Mouse (Mus musculus) spleen, postnatal 4 days (tissue): Measurements from ENCODE around the gene Kbtbd12.
A peak's percentile ranks its signal among the peaks of the same experiment; 100 is the strongest.

Experiments used
- DNase-seq, 2 experiments: peaks; one replicate each; pipeline ENCODE4 v3.0.0; 2022; ENCODE audit warnings: low spot score in 2 of 2

The Kbtbd12 gene

GRCm38 (mm10) chr6:88549137-88549814 is 88.5 kb downstream of the Kbtbd12 start:
- DNase-seq = peak; percentile 70 to 88

GRCm38 (mm10) chr6:88548405-88549049 is 89.2 kb downstream of the Kbtbd12 start:
- peak in 1 of 2 experiments; percentile 7 for DNase-seq

DNA sequence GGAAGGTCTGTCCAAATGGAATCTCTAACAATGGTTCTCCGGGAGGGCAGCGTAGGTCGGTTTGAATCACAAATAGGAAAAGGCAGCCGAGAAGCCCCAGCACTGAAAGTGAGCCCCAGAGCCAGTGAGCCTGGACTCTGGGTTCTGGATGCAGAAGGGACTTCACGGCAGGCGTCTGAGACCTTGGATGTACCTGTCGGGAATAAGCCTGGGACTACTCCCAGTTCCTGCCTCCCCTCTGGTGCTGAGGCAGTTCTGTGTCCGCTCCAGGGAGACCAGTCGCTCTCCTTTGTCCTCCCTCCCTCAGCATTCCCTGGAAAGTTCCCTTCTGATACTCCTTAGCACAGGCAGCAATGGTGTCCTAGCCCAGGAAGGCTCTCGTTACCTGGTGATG is 92.4 kb downstream of the Kbtbd12 start:
- DNase-seq = no peak

DNA sequence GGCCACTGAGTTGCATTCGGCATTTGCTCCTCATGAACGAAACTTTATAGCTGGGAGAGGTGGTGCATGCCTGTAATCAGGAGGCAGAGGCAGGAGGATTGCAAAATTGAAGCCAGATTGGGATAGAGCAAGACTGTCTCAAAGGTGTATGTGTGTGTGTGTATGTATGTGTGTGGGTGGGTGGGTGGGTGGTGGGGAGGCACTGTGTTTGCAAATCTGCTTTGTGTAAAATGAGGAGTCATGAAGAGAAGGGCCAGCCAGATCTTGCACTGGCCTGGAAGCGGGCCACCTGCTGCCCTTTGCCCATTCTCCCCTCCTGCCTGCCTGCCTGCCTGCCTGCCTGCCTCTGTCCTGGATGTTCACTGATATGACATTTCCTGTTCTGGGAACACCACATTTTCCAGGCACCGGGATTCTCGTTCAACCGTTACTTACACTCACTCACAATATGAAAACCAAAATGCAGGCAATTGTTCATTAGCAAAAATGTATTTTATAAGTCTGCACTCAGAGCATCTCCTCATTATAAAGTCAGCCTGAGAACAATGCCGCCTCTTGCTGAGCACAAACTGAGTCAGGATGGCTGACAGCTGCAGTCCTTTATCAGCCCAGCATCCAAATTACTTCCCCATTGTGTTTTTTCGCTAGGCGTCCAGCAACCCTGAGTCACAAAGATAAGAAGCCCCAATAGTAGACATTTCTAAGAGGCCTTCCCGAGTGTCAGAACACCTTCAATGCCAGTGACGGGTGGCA is 92.9 kb downstream of the Kbtbd12 start:
- no peak for DNase-seq

DNA sequence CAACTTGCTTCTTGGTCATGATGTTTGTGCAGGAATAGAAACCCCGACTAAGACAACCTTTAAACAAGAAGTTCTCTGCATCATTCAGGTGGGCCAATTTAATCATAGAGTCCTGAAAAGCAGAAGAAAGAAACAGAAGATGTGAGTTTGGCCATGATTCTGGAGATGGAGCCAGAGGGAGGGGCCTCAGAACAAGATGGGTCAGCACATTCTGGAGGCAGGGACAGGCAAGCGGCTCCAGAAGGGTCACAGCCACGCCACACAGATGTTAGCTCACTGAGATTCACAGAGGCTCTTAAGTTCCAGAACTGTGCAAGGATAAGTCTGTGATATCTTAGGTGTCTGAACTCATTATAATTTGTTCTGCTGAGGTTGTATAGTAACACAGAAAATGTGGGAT is 93.5 kb downstream of the Kbtbd12 start:
- DNase-seq = no peak

DNA sequence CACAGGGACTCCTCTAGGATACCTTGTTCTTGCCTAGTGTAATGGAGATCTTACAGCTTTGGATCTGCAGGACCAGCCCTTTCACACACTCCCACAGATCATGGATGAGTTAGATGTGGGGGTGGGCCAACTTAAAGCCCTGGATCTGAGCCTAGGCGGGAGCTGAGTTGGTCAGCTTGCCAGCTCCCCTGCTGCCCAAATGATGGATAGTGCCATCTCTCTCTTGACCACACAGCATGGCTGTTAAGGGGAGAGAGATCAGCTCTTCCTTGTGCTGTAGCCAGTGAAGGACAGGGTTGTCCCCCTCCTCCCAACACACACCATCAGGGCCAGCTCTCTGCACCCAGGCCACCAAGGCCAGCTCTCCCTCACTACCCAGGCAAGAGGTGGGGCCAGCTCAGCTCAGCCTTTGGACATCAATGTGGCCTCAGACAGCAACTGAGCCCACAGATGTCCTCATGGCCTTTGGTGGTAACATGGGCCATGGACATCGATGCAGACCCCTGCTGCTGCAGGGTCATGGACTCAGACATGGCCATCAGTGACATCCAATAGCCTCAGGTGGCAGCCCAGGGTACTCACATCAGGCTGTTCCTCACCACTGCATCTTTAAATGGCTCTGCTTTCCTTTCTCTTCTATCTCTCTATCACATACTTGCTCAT is 97.5 kb downstream of the Kbtbd12 start:
- DNase-seq = no peak

- DNase-seq = no peak
Measured at GRCm38 (mm10) chr6:88530306-88530705, 107.4 kb downstream of the Kbtbd12 start.

- no peak for DNase-seq
Measured at GRCm38 (mm10) chr6:88524056-88524455, 113.7 kb downstream of the Kbtbd12 start.

DNA sequence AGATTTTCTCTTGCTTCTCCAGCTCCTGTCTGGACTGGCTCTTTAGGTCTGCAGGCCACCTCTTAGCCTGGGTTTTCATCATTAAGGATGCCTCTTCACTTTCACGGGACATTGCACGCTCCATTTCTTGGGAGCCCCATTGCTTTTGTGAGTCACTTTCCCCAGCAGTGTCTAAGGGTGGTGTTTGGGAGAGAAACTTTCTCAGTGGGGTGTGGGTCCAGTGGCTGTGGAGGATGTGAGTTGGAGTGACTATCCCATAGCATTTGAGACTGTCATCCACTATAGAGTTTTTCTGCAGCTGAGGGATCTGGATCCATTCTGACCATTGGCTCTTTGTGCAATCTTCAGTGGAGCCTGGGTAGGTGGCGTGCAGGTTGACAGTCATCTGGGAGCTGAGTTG is 114.3 kb downstream of the Kbtbd12 start:
- no peak for DNase-seq

- no peak for DNase-seq
Measured at GRCm38 (mm10) chr6:88523043-88523442, 114.7 kb downstream of the Kbtbd12 start.

- DNase-seq = no peak
Measured at GRCm38 (mm10) chr6:88522606-88523005, 115.1 kb downstream of the Kbtbd12 start.

DNA sequence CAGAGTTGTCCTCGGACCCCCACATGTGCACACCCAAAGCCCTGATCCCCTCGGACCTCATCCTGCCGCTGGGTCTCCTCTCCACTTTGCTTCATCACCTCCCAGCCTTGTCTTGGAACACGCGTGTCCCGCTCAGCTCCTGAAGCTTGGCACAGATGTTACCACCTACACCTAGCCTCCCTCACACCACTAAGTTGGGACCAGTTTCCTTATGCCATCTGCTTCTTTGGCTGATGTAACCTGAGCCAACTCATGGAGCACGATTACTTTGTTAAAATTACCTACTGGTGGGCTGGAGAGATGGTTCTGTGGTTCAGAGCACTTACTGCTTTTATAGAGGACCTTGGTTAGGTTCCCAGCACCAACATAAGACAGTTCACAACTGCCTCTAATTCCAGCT is 115.9 kb downstream of the Kbtbd12 start:
- no peak for DNase-seq

DNA sequence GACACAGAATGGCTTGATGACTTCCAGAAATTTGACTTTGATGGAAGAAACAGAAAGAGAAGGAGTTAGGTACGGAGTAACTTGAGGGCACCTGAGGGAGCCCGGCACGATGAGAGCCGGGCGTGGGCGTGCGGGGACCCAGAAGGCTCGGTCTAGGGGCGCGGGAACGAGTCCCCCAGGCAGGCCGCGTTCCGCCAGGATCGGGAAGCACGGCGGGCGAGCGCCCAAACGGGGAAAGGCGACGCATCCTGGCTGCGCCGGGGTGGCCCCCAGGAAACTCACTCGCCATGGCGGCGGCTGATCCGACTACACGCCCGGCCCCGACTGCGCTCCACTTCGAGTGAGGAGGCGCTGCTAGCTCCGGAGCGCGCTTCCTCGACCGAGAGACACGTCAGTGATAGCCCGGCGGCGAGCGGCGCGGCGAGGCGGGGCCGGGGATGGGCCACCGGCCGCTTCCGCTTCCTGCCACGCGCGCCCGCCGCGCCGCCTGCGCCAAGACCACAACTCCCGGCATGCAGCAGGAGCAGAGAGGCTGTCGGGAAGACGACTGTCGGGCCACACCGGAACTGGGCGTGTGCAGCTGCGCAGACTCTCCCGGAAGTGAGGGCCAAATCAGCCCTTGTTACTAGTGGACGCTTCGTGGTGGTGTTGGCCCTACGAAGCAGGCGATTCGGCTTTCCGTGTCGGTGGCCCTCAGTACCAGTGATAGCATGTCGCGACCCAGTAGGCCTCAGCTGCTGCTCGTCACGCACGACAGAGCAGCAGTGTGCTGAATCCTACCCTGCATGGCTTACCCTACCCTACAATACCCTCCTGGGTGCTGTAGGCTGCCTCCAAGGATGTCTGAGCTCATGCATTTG is 119.1 kb downstream of the Kbtbd12 start, which contains the start of gene Sec61a1:
Gene Sec61a1 (minus strand): TSS at position 502 of the 860 bp plus-strand sequence.
- DNase-seq = peak; percentile 93 to 97

DNA sequence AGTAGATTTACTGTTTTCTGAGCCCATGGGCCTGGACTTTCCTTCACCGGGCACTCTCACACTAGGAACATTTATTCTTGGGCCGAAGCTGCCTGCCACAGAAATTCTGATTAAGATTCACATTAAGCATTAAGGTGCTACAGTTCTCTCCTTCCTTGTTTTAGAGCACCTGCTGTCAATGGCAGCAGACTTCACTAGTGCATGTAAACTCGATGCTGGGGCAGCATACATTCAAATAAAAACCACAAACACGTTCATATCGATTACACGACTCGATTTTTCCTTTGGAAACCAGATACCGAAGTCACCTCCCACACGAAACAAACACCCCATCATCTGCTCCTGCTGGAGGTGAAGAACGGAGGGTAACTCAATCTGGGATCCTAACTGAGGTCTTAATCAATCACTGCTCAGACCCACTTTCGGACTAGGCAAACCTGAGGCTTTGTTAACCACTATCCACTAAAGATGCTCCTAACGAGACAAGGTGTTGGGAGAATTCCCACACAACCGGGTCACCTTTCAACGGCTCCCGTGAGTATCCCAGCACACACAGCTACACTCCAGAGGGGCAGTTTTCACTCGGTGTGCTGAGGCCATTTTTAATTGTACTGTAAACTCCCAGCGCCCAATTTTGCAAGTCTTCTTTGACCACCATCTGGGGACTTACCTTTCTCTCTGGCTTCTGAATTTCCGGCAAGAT is 119.9 kb downstream of the Kbtbd12 start:
- DNase-seq = no peak

DNA sequence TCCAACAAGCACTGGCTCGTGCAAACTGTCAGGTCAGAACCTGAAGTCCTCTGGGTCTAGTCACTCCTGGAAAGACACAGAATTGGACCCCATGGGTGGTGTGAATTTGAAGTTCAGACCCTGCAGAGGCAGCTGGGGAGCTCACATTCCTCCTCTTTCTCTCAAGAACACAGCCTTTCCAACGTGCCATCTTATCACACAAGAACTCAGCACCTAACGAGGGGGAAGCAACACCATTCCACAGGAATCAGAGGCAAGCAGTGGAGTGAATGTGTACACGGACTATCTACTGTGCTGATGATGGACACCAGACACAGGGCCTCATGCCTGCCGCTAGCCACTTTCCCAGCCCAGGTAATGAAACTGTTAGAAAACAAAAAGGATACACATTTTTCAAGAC is 121.1 kb downstream of the Kbtbd12 start:
- no peak for DNase-seq

DNA sequence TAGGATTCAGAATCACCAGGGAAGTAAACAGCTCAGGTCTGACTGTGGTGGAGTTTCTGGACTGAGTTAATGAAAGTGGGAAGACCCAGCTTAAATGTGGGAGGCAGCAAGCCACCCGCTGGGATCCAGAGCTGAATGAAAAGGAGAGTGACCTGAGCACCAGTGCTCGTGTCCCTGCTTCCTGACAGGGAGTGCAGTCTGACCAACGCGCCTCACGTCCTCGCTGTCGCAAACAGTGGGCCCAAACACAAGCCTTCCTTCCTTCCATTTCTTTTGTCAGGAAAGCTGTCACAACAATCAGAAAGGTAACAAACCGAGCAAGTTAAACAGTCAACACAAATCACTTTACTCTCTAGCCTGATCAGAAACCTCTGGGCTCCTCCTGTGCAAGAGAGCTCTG is 121.8 kb downstream of the Kbtbd12 start:
- DNase-seq = peak in 1 of 2 experiments; percentile 55

DNA sequence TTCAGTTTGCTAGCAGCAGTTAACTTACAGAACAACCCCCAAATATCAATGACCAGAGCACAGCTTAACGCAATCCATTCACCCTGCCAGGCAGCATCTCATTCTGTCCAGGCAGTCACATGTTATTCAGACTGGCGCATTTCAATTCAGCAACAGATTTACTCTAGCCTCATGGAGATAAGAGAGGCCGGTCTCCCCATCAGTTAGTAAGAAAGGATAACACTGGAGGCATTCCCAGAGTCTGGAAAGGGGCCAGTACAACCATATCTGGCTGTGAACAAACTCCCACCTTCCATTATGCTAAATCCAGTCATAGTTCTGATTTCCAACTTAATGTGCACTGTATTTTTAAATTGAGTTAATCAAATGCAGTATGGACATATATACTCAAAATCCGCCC is 123.2 kb downstream of the Kbtbd12 start:
- peak in 1 of 2 experiments; percentile 31 for DNase-seq

GRCm38 (mm10) chr6:88513984-88514383 is 123.8 kb downstream of the Kbtbd12 start:
- peak in 1 of 2 experiments; percentile 51 for DNase-seq

- DNase-seq = no peak
Measured at GRCm38 (mm10) chr6:88503044-88503443, 134.7 kb downstream of the Kbtbd12 start.
